Mouse (Mus musculus) heart, embryonic 10.5 days (tissue): ENCODE results near the gene Slc39a9. TPM values are rescaled to one million over a fixed set of nuclear protein-coding genes. Genes with fewer than 3 reads are reported as not detected.

ENCODE experiments used
- DNase-seq: peaks from one replicate; pipeline ENCODE4 v3.0.0-alpha.2; 2017; ENCODE audit warnings: low spot score
- H3K27ac ChIP-seq: fragments of 300-500 bp; sonication (generic); 2 replicates; pipeline ENCODE4 v1.5.1; 2016; ENCODE audit warnings: mild to moderate bottlenecking
- H3K27me3 ChIP-seq: fragments of 300-500 bp; sonication (generic); 2 replicates; pipeline ENCODE4 v1.6.1; 2016; ENCODE audit warnings: mild to moderate bottlenecking; ENCODE audit not compliant: poor library complexity, insufficient read depth, severe bottlenecking
- H3K36me3 ChIP-seq: fragments of 300-500 bp; sonication (generic); 2 replicates; pipeline ENCODE4 v1.6.1; 2016; ENCODE audit warnings: mild to moderate bottlenecking, moderate library complexity
- H3K4me1 ChIP-seq: fragments of 300-500 bp; sonication (generic); 2 replicates; pipeline ENCODE4 v1.6.1; 2016; ENCODE audit warnings: mild to moderate bottlenecking
- H3K4me3 ChIP-seq: fragments of 300-500 bp; sonication (generic); 2 replicates; pipeline ENCODE4 v1.5.1; 2016; ENCODE audit warnings: mild to moderate bottlenecking, moderate library complexity
- H3K9me3 ChIP-seq: fragments of 300-500 bp; sonication (generic); 2 replicates; pipeline ENCODE4 v1.6.1; 2016; ENCODE audit warnings: mild to moderate bottlenecking, moderate library complexity
- WGBS: fragments of 180-500 bp; shearing (Covaris S2); methylation state at CpG from one replicate; pipeline ENCODE4 v1.1.7; 2016; 5-methylcytosine and 5-hydroxymethylcytosine counted together
- polyA plus RNA-seq: library from polyadenylated mRNA; unstranded; fragments of >200 nt; fragmentation: Nextera tagmentation; extraction: Ambion mirVana; gene quantifications from 2 replicates; pipeline ENCODE4 v1.2.1, GENCODE M21; 2016

Gene Slc39a9
- polyA plus RNA-seq, 1 experiment from 2014 or later: 21.6 TPM

GRCm38 (mm10) chr12:80701332-80701731 is 57.6 kb downstream of the Slc39a9 start:
- DNase-seq: no peak
- peaks cover 12% of the 10 kb centered on the region; the same call in 1 of the 2 replicates for H3K4me1 ChIP-seq
- no peak overlapping the region for H3K27ac ChIP-seq
- H3K36me3 ChIP-seq: no peaks in the 10 kb centered on the region
- 0 out of 2 replicates have a peak, but pooled peaks cover 13% of the 10 kb centered on the region for H3K27me3 ChIP-seq
- 74% methylated on average over 7 of the region's 7 CpGs for WGBS
- H3K4me3 ChIP-seq: no peak overlapping the region
- H3K9me3 ChIP-seq: no peaks in the 10 kb centered on the region

DNA sequence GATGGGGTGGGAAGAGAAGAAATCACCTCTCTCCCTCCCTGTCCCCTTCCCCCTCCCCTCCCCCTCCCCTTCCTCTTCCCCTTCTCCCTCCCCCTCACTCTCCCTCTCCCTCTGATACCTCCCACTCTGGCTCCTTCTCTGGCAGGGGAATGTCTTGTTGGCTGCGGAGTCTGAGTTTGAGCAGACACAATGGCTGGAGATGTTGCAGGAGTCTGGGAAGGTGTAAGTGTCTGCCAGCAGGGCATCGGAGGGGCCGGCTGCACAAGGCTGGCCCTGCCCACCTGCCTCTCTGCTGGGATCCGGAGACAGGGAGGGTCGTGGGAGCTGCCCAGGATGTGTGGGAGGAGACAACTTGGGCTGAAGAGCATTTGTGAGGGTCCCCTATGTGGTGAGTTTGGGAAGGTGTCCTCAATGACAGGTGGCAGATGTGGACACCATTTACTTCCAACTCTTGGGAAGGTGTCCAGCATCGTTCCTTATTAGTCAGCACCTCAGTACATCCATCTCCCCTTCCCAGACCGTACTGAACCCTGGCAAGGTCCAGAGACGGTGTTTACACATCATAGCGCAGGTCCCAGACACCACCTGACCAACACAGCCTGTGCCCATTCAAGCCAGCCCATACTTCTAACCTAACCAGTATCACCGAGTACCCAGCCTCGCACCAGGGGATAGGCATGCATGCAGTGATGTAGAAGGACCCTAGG is 62.7 kb downstream of the Slc39a9 start:
- Histone ChIP-seq H3K4me1 (peaks cover 20% of the 10 kb centered on the region), H3K27me3 (peaks cover 28% of the 10 kb centered on the region; the same call in 1 of the 2 replicates), H3K27ac (no peak overlapping the region), H3K9me3 (no peaks in the 10 kb centered on the region), H3K36me3 (no peaks in the 10 kb centered on the region), H3K4me3 (no peak overlapping the region)
- DNase-seq: no peak
- WGBS: 46% methylated on average over 11 of the region's 11 CpGs

DNA sequence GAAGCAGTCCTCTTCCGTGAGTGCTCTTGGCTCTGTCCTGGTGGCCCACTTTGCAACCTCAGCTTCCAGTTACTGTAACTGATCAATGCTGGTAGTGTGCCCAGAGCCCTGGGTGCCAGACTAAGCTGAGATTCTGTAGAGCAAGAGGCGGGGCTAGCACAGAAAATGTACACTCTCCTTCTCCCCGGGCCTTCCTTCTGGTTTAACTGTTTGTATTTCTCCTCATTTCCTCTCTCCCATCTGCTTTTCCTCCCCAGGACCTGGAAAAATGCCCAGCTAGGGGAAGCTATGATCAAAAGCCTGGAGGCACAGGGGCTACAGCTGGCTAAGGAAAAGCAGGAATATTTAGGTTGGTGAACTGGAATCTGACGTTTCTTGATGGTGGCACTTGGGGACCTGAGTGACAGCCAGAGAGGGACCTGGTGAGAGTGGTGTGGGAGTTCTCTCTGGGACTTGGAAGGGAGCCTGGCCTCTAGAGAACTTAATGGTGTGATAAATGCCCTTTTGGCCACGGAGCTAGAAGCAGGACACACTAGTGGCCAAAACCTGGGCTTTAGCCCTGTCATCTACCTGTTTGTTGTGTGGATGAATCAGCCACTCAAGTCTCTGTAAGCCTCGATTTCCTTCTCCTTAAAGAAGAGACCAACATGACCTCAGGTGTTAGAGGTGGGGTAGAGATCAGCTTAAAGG is 63.4 kb downstream of the Slc39a9 start:
- Histone ChIP-seq H3K4me1 (peaks cover 20% of the 10 kb centered on the region), H3K9me3 (no peaks in the 10 kb centered on the region), H3K36me3 (no peaks in the 10 kb centered on the region), H3K27me3 (peaks cover 28% of the 10 kb centered on the region; the same call in 1 of the 2 replicates), H3K27ac (no peak overlapping the region), H3K4me3 (no peak overlapping the region)
- WGBS: 48% methylated on average over 6 of the region's 6 CpGs
- DNase-seq: no peak

GRCm38 (mm10) chr12:80715915-80716314 is 72.2 kb downstream of the Slc39a9 start:
- Histone ChIP-seq H3K36me3 (no peaks in the 10 kb centered on the region), H3K4me3 (no peak overlapping the region), H3K4me1 (peaks cover 25% of the 10 kb centered on the region), H3K9me3 (no peaks in the 10 kb centered on the region), H3K27me3 (peaks cover 31% of the 10 kb centered on the region; the same call in 1 of the 2 replicates), H3K27ac (peak overlapping the region; percentile 59; the same call in 1 of the 2 replicates)
- 41% methylated on average over 6 of the region's 6 CpGs for WGBS
- DNase-seq: no peak

DNA sequence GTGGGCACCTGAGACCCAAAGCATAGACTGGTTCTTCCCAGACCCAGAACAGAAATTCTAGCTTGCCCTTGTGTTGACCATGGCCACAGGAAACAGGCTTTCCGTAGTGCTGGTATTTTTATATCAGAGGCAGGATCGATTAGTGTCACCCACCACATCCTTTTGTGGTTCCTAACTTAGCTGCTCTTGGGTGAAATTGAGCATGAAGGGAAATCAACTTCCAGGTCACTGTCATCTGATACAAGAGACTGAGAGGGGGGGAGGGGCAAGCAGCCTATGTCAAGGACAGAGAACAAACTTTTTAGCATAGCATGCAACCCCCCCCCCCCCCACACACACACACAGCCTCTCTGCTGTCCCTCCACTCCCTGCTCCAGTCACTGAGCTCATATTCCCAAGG is 75.5 kb downstream of the Slc39a9 start:
- H3K4me1 ChIP-seq: peaks cover 25% of the 10 kb centered on the region

DNA sequence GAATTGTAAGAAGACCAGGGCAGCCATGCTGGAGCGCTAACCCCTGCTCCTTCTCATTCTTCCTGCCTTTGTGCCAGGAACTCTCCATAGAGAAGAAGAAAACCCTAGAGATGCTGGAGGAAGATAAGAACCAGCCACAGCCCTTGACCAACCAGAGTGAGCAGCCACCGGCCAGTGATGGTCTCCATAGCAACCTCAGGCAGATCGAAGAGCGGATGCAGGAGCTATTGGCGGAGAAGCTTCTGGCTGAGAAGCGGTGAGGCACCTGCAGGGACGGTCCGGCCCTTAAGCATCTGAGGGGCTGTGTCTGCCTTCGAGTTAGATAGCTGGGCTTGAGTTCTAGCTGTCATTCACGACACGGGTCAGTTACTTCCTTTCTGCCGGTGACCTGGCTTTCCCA is 76.8 kb downstream of the Slc39a9 start:
- Histone ChIP-seq H3K36me3 (no peaks in the 10 kb centered on the region), H3K4me1 (peaks cover 17% of the 10 kb centered on the region), H3K9me3 (no peaks in the 10 kb centered on the region), H3K27ac (no peak overlapping the region), H3K27me3 (peaks cover 38% of the 10 kb centered on the region), H3K4me3 (no peak overlapping the region)
- 83% methylated on average over 12 of the region's 12 CpGs for WGBS
- no peak for DNase-seq

More for the DNA sequence above, 75.5 kb downstream of the Slc39a9 start:
- 69% methylated on average over 2 of the region's 2 CpGs for WGBS
- Histone ChIP-seq H3K9me3 (no peaks in the 10 kb centered on the region), H3K27me3 (peaks cover 38% of the 10 kb centered on the region; the same call in 1 of the 2 replicates), H3K27ac (no peak overlapping the region), H3K4me3 (no peak overlapping the region), H3K36me3 (no peaks in the 10 kb centered on the region)
- no peak for DNase-seq

GRCm38 (mm10) chr12:80721458-80721857 is 77.8 kb downstream of the Slc39a9 start:
- peaks cover 7% of the 10 kb centered on the region; the same call in 1 of the 2 replicates for H3K4me1 ChIP-seq
- peaks cover 45% of the 10 kb centered on the region for H3K27me3 ChIP-seq
- H3K4me3 ChIP-seq: no peak overlapping the region
- H3K9me3 ChIP-seq: no peaks in the 10 kb centered on the region
- WGBS: 74% methylated on average over 15 of the region's 15 CpGs
- no peak for DNase-seq
- H3K27ac ChIP-seq: no peak overlapping the region
- H3K36me3 ChIP-seq: no peaks in the 10 kb centered on the region

GRCm38 (mm10) chr12:80724853-80725559 is 81.3 kb downstream of the Slc39a9 start:
- Histone ChIP-seq H3K4me3 (no peak overlapping the region), H3K27ac (no peak overlapping the region), H3K4me1 (no peaks in the 10 kb centered on the region), H3K36me3 (no peaks in the 10 kb centered on the region), H3K9me3 (no peaks in the 10 kb centered on the region), H3K27me3 (peaks cover 26% of the 10 kb centered on the region; the same call in 1 of the 2 replicates)
- DNase-seq: peak; percentile 86
- WGBS: 31% methylated on average over 10 of the region's 10 CpGs

DNA sequence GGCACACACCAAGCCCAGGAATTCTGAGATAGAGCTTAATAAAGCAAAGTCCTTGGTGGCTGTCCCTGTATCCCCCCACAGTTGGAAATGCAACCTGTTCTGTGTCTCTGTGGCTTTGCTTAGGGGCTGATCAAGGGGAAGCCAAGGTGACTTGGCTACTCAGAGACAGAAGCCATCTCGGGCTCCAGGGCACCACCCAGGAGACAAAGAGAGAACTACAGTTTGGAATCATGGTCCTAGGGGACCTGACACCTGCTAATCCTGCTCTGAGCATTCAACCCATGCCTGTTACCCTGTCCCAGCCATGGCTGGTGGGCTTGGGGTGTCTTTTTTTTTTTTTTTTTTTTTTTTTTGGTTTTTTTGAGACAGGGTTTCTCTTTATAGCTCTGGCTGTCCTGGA is 84.5 kb downstream of the Slc39a9 start:
- Histone ChIP-seq H3K9me3 (no peaks in the 10 kb centered on the region), H3K4me3 (no peak overlapping the region), H3K27ac (no peak overlapping the region), H3K27me3 (peaks cover 10% of the 10 kb centered on the region; the same call in 1 of the 2 replicates), H3K36me3 (no peaks in the 10 kb centered on the region), H3K4me1 (no peaks in the 10 kb centered on the region)
- 15% methylated on average over 1 of the region's 1 CpGs for WGBS
- no peak for DNase-seq

DNA sequence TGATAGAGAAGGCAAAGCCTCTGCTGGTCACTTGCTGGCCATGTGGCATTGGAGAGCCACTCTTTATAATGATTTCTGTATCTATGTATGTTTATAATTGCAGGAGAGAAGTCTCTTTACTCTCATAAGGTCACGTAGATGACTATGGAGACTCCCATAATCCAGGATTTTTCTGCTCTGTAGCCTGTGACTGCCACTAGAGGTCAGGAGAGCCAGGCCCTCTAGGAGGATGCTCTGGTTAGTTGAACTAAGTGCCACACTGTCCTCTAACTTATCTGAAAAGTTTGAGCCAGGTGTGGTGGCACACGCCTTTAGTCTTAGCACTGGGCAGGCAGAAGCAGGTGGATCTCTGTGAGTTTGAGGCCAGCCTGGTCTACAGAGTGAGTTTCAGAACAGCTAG is 85.1 kb downstream of the Slc39a9 start:
- H3K27ac ChIP-seq: no peak overlapping the region
- peaks cover 8% of the 10 kb centered on the region; the same call in 1 of the 2 replicates for H3K27me3 ChIP-seq
- H3K9me3 ChIP-seq: no peaks in the 10 kb centered on the region
- WGBS: 45% methylated on average over 2 of the region's 2 CpGs
- H3K4me1 ChIP-seq: no peaks in the 10 kb centered on the region
- no peaks in the 10 kb centered on the region for H3K36me3 ChIP-seq
- no peak for DNase-seq
- no peak overlapping the region for H3K4me3 ChIP-seq

- no peaks in the 10 kb centered on the region for H3K36me3 ChIP-seq
- H3K4me1 ChIP-seq: no peaks in the 10 kb centered on the region
- H3K4me3 ChIP-seq: no peak overlapping the region
- H3K27ac ChIP-seq: no peak overlapping the region
- no peak for DNase-seq
- 81% methylated on average over 12 of the region's 12 CpGs for WGBS
- H3K27me3 ChIP-seq: peaks cover 8% of the 10 kb centered on the region; the same call in 1 of the 2 replicates
- H3K9me3 ChIP-seq: no peaks in the 10 kb centered on the region
Measured at GRCm38 (mm10) chr12:80729758-80730530, 86.3 kb downstream of the Slc39a9 start.

- H3K27ac ChIP-seq: no peak overlapping the region
- peaks cover 11% of the 10 kb centered on the region; the same call in 1 of the 2 replicates for H3K27me3 ChIP-seq
- WGBS: 5% methylated on average over 9 of the region's 9 CpGs
- H3K9me3 ChIP-seq: no peaks in the 10 kb centered on the region
- peak overlapping the region; percentile 23; the same call in 1 of the 2 replicates for H3K4me3 ChIP-seq
- H3K4me1 ChIP-seq: no peaks in the 10 kb centered on the region
- DNase-seq: peak; percentile 88
- no peaks in the 10 kb centered on the region for H3K36me3 ChIP-seq
Measured at GRCm38 (mm10) chr12:80730567-80730966, 86.9 kb downstream of the Slc39a9 start.
